Mouse (Mus musculus) forelimb bud, embryonic 11.5 days (tissue): ENCODE results near the gene Gm6812.
"Not testable (repeated sequence)": the region's sequence is repeated elsewhere in the genome, so short reads cannot be mapped to it uniquely, and the experiment has no call there.

Source experiments
- DNase-seq: peaks from one replicate; pipeline ENCODE4 v3.0.0-alpha.2; 2012; ENCODE audit warnings: low read depth, low spot score

Gene Gm6812

GRCm38 (mm10) chrX:68892953-68893352, at the start of gene Gm6812:
Gene Gm6812 (minus strand): TSS chrX:68893053.
- not testable (repeated sequence) for DNase-seq

- no peak for DNase-seq
Measured at GRCm38 (mm10) chrX:68865145-68865544, 27.7 kb downstream of the Gm6812 start.
